Mouse (Mus musculus) embryonic fibroblast, embryonic 13.5 days (primary cell): ENCODE results near the gene Alx3.

ENCODE experiments used
- CTCF ChIP-seq: IDR thresholded peaks from 2 replicates; pipeline ENCODE4 v1.5.1; 2011; ENCODE audit warnings: mild to moderate bottlenecking, control low read depth, low read length, moderate library complexity, borderline replicate concordance; ENCODE audit not compliant: insufficient read depth
- POLR2A ChIP-seq: IDR thresholded peaks from 2 replicates; pipeline ENCODE4 v1.6.1; 2011; ENCODE audit warnings: low read depth, mild to moderate bottlenecking, control low read depth, low read length, moderate library complexity

- no peak for TF ChIP-seq CTCF
- TF ChIP-seq POLR2A: no peak
These were observed 29.5 kb upstream of the Alx3 start for GRCm38 (mm10) chr3:107565331-107565730.
